Mouse (Mus musculus) embryonic stem cell, embryonic (primary cell): Measurements from ENCODE around the gene Rom1.

Experiments used
- CTCF ChIA-PET, 4 experiments: fragments of 300-600 bp in 2 of 4; fragments of 350-600 bp in 2 of 4; sonication (Branson Sonifier 250); formaldehyde crosslinking; loops; one replicate each; lab custom pipeline; 2022; ENCODE audit warnings: inconsistent platforms in 2 of 4; lab: Charles Lee
- POLR2A ChIA-PET, 4 experiments: fragments of 300-600 bp in 2 of 4; fragments of 350-600 bp in 2 of 4; sonication (Branson Sonifier 250); formaldehyde crosslinking; loops; one replicate each; lab custom pipeline; 2022; ENCODE audit warnings: antibody characterized with exemption in 4 of 4, inconsistent platforms in 1 of 4; lab: Charles Lee

The Rom1 gene

GRCm38 (mm10) chr19:8896231-8896630 lies 32.9 kb downstream of the Rom1 start:
- ChIA-PET CTCF (interaction anchor here in 1 of 4 experiments (0.9 kb wide), 1 partner anchor 178 kb away, joined by 3 read pairs; no protein-coding TSS in a partner anchor), POLR2A (interaction anchor here (0.6 to 25.4 kb wide), 42 partner anchors 9 to 183 kb away, joined by 3 to 851 read pairs (median 4); partner anchors contain the start of genes 1810009A15Rik (in 4 of the 4), Gm49416 (in 4 of the 4), Gng3 (in 3 of the 4) and Mta2 (in 3 of the 4))

GRCm38 (mm10) chr19:8895397-8895960 lies 33.7 kb downstream of the Rom1 start:
- ChIA-PET CTCF (interaction anchor here in 1 of 4 experiments (0.9 kb wide), 1 partner anchor 177 kb away, joined by 3 read pairs; no protein-coding TSS in a partner anchor), POLR2A (interaction anchor here (0.6 to 25.4 kb wide), 39 partner anchors 8 to 182 kb away, joined by 3 to 851 read pairs (median 4); partner anchors contain the start of genes 1810009A15Rik (in 4 of the 4), Gm49416 (in 4 of the 4), Uqcc3 (in 3 of the 4) and B3gat3 (in 2 of the 4))

DNA sequence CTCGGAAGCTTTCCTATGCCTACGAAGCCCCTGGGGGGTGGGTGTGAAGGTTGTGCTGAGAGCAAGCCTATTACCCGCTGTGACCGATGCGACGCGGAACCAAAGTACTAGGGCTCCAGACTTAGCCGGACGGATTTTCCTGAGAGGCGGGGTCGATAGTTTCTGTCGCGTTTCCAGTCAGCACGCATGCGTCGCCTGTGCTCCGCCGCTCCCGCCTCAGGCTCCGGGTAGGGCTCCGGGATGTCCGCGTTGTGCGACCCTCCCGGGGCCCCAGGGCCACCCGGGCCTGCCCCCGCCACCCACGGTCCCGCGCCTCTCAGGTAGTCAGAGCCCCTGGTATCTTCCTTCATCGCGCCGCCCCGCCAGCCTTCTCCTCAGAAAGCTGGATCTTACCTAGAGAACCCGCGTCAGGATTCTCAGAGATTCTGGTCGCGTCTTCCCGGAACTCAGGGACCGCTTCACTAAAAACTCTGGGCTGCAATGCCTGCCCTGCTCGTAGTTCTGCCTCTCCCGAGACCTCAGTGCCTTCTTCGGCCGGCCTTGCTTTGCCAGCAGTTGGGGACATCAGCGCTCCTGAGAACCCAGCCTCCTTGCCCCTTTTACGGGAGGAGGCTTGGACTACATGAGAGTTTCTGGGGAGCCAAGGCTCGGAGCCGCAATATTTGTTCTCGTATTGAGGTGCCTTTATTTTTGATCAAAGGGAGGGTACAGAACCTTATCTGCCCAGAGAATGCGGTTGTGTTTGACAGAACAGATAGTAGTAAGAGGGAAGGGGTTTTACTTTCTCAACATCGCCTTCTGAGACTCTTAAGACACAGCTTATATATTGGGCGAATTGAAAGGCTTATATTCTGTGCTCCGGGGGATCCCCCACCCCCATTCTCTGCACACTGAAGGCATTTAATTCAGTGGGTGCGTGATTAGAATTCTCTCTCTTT lies 36.1 kb downstream of the Rom1 start, which contains the start of gene Ints5:
Gene Ints5 (plus strand): TSS at position 177 of the 938 bp plus-strand sequence.
- CTCF ChIA-PET, result interaction anchor here in 3 of 4 experiments (0.6 to 0.8 kb wide), 6 partner anchors 43 to 1915 kb away, joined by 3 to 5 read pairs (median 4); no protein-coding TSS in a partner anchor
- POLR2A ChIA-PET, result interaction anchor here (0.5 to 25.4 kb wide), 55 partner anchors 11 to 1823 kb away, joined by 3 to 851 read pairs (median 5); partner anchors contain the start of genes B3gat3 (in 3 of the 4), Slc3a2 (in 3 of the 4), Tut1 (in 3 of the 4) and Ubxn1 (in 3 of the 4)

GRCm38 (mm10) chr19:8888511-8889385 lies 40.4 kb downstream of the Rom1 start, which contains the start of the genes 1810009A15Rik and Gm49416:
Gene 1810009A15Rik (plus strand): TSS chr19:8888853.
Gene Gm49416 (plus strand): TSS chr19:8888926.
- CTCF ChIA-PET, result interaction anchor here in 3 of 4 experiments (0.6 to 1.2 kb wide), 6 partner anchors 9 to 194 kb away, joined by 3 to 5 read pairs (median 4); no protein-coding TSS in a partner anchor
- POLR2A ChIA-PET, result interaction anchor here (0.5 to 27.2 kb wide), 219 partner anchors 1 to 1624 kb away, joined by 3 to 851 read pairs (median 6); partner anchors contain the start of genes B3gat3 (in 4 of the 4), Eef1g (in 4 of the 4), Ganab (in 4 of the 4) and Gng3 (in 4 of the 4)

- POLR2A ChIA-PET, result interaction anchor here (0.6 to 27.2 kb wide), 220 partner anchors 2 to 1623 kb away, joined by 3 to 851 read pairs (median 6); partner anchors contain the start of genes Eef1g (in 4 of the 4), Ganab (in 4 of the 4), Gng3 (in 4 of the 4) and Tut1 (in 4 of the 4)
- CTCF ChIA-PET, result interaction anchor here in 1 of 4 experiments (1.2 kb wide), 1 partner anchor 195 kb away, joined by 5 read pairs; no protein-coding TSS in a partner anchor
Observed at GRCm38 (mm10) chr19:8887585-8888463, 41.3 kb downstream of the Rom1 start.

GRCm38 (mm10) chr19:8886916-8887584 lies 42.1 kb downstream of the Rom1 start:
- ChIA-PET POLR2A (interaction anchor here (0.6 to 27.2 kb wide), 128 partner anchors 3 to 1616 kb away, joined by 3 to 851 read pairs (median 11); partner anchors contain the start of genes Eef1g (in 4 of the 4), Ganab (in 4 of the 4), Tut1 (in 4 of the 4) and Ubxn1 (in 4 of the 4)), CTCF (interaction anchor here in 1 of 4 experiments (0.6 kb wide), 1 partner anchor 93 kb away, joined by 3 read pairs; no protein-coding TSS in a partner anchor)

- CTCF ChIA-PET, result no interaction called here
- POLR2A ChIA-PET, result interaction anchor here in 3 of 4 experiments (0.7 to 27.2 kb wide), 23 partner anchors 4 to 168 kb away, joined by 3 to 851 read pairs (median 8); partner anchors contain the start of genes Ubxn1 (in 3 of the 3), 1810009A15Rik (in 2 of the 3), Eef1g (in 2 of the 3) and Ganab (in 2 of the 3)
Observed at GRCm38 (mm10) chr19:8883616-8884015, 45.5 kb downstream of the Rom1 start, which contains the start of the genes Lbhd1 and Gm49403. Gene Lbhd1 (plus strand): TSS chr19:8883732. Gene Gm49403 (plus strand): TSS chr19:8883930.

- CTCF ChIA-PET, result interaction anchor here in 1 of 4 experiments (0.7 to 1.5 kb wide), 3 partner anchors 8 to 22 kb away, joined by 3 to 4 read pairs (median 4); no protein-coding TSS in a partner anchor
Observed at GRCm38 (mm10) chr19:8881034-8881392, 48.1 kb downstream of the Rom1 start.

GRCm38 (mm10) chr19:8880311-8881033 lies 48.7 kb downstream of the Rom1 start, which contains the start of gene Uqcc3:
Gene Uqcc3 (minus strand): TSS chr19:8880923.
- CTCF ChIA-PET, result interaction anchor here in 1 of 4 experiments (0.7 to 1.5 kb wide), 3 partner anchors 8 to 22 kb away, joined by 3 to 4 read pairs (median 4); no protein-coding TSS in a partner anchor
- POLR2A ChIA-PET, result interaction anchor here (0.5 to 27.2 kb wide), 94 partner anchors 1 to 238 kb away, joined by 3 to 851 read pairs (median 4); partner anchors contain the start of genes Ubxn1 (in 4 of the 4), 1810009A15Rik (in 3 of the 4), B3gat3 (in 3 of the 4) and Eef1g (in 3 of the 4)

More at GRCm38 (mm10) chr19:8881034-8881392, 48.1 kb downstream of the Rom1 start:
- POLR2A ChIA-PET, result interaction anchor here (0.5 to 27.2 kb wide), 94 partner anchors 2 to 1705 kb away, joined by 3 to 851 read pairs (median 4); partner anchors contain the start of genes Ubxn1 (in 4 of the 4), 1810009A15Rik (in 3 of the 4), B3gat3 (in 3 of the 4) and Eef1g (in 3 of the 4)
